Mouse (Mus musculus) adrenal gland, adult 18-20 months (tissue): ENCODE results near the gene Lmf2. TPM values are rescaled to one million over a fixed set of nuclear protein-coding genes. Genes with fewer than 3 reads are reported as not detected.

Experiments
- DNase-seq, 2 experiments: peaks; one replicate each; pipeline ENCODE4 v3.0.0; 2021 to 2022; ENCODE audit warnings: low spot score in 2 of 2
- microRNA-seq, 2 experiments: library from miRNA; unstranded; fragments of <30 nt; microRNA quantifications; one replicate each; pipeline ENCODE4 v1.2.0; 2021; ENCODE audit warnings: borderline number of aligned reads in 2 of 2
- total RNA-seq, 2 experiments: library from RNA; stranded (reverse); gene quantifications; 1 replicate in 1 of 2; 2 replicates in 1 of 2; pipeline ENCODE4 v1.2.3; 2021

The Lmf2 gene
- total RNA-seq, 2 experiments from 2014 or later, result 34.4 to 40.0 TPM

DNA sequence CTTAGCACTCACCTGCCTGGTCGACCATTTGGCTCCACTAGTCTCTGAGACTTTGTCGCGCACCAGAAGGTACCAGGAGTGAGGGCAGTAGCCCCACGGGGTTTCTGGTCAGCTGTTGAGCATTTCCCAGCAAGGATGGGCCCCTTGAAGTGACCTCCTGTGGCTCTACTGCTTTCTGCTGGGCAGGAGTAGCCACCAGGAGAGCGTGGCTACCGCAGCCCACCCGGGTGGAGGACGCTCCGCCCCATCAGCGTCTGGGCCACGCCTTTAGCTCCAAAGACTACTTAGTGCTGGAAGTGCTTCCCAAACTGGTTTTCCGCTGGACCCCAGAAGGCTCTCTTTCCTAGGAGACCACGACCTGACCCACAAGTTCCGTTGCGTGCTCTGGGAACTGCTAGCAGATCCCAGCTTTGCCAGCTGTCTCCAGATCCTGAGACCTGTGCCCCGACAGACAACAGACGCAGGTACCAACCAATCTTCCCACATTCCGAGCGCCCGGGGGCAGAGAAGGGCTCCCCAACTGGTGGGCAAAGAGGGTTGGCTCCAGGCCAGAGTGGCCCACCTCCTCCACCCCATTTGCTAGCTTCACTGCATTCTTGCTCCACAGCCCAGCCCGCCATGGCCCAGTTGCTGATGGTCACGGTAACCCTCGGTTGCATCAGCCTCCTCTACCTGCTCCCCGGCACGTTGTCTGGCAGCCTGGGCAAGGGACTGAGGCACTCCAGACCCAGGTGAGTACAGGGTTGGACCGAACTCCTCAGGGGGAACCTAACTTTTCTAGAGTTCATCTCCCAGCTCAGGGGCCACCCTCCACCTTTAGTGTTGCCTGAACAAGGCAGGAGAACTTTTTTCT, 32.6 kb downstream of the Lmf2 start, which contains the start of gene Adm2:
Gene Adm2 (plus strand): TSS at position 51 of the 853 bp plus-strand sequence.
- DNase-seq, result no peak

DNA sequence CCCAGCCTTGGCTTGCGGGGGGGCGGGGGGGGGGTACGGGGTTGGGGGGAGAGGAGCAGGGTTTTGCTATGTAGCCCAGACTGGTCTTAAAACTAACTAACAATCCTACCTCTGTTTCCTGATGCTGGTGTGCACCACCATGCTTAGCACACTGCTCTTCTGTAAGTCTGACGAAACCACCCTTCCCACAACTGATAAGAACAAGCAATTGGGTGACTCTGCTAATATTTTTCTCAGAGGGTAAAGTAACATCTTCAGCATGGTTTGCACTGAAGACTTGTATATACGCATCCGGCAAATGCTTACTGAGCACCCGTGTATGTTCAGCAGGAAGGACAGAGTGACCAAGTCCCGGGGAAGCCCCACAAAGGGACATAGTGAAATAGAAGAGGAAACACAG, 34.2 kb downstream of the Lmf2 start:
- DNase-seq, result no peak

DNA sequence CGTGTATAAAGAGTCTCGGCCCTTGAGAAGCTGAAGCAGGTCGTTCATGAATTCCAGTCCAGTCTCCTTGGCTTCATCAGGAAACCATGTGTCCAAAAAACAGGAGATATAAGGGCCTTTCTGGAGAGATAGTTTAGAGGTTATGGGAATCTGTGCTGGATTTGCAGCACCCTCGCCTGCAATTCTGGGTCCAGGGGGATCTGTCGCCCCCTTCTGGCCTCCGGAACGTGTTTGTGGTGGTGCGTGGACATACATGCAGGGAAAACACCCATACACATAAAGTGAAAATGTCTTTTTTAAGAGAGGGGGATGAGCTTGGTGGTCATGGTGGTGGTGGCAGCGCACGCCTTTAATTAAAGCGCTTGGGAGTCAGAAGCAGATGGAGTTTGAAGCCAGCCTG, 39.3 kb downstream of the Lmf2 start:
- DNase-seq, result no peak

DNA sequence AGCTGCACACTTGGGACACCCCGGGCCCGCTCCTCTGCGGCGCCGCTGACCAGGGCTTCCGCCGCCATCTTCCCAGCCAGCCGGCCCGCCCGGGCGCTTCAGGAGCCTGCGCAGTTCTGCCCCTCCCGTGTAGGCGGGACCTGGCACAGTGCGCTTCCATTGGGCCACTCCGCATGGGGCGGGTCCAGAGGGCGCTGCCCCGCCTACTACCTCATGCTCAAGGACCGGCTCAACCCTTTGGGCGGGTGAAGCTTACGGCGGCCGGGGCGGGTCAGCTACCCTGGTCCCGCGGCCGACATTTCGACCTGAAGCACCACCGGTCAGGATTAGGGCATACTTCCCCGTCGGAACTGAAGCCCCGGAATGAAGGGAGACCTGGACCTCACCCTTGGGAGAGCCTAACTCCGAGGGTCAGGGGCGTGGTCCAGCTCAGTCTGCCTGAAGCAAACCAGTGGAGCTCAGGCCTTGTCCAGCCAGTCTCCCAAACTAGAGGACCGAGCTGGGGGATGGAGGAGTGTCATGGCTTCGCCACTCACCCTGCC, 40.2 kb downstream of the Lmf2 start, which contains the start of gene Sbf1:
Gene Sbf1 (minus strand): TSS at position 122 of the 542 bp plus-strand sequence.
- DNase-seq, result peak; percentile 96

DNA sequence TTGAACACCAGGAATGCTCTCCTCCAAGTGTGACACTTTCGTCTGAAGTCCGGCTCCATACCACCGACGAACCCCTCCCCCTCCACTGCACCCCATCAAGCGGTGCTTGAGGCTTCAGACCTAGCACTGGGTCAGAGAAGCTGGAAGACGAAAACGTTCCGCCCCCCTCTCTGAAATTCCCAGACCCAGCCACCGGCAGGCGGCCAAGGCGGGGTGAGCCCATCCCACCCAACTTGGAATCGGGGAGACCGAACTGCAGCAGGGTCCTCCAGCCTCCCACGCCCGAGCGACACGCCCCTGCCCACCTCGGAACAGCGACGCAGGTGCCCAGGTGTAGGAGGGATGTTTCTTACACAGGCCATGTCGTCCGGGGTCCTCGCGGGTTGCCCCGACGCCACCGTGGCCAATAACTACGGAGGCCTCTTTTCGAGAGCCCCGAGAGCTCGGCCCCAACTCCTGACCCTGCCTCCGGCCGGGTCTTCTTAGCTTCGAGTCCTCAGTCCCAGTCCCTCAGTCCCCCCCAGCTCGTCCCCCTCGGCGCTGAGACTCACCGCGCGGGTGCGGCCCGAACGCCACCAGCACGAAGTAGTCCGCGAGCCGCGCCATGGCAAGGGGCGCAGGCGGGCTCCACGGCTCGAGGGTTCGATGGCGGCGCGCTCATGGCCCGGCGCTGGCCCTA, 40.8 kb downstream of the Lmf2 start:
- DNase-seq, result peak in 1 of 2 experiments; percentile 33

GRCm38 (mm10) chr15:89314107-89314506, 41.4 kb downstream of the Lmf2 start:
- no peak for DNase-seq

DNA sequence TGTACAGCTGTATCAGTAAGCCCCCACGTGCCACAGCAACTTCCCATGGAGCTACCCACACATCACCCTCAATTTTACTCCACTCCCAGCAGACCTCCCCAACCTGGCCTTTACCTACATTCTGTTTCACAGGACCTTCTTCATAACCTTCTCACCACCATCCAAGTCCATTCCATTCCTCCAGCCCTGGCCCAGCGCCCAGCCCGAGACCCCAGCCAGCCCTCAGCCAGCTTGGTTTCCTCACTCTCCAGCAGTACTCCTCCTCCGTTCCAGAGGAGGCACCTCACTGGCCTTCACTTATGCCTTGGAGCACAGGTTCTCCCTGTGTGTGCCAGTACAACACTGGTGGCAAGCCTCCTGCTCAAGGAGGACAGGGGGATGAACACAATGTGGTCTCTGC, 42.1 kb downstream of the Lmf2 start:
- no peak for DNase-seq

GRCm38 (mm10) chr15:89309962-89310498, 45.4 kb downstream of the Lmf2 start:
- DNase-seq, result no peak

DNA sequence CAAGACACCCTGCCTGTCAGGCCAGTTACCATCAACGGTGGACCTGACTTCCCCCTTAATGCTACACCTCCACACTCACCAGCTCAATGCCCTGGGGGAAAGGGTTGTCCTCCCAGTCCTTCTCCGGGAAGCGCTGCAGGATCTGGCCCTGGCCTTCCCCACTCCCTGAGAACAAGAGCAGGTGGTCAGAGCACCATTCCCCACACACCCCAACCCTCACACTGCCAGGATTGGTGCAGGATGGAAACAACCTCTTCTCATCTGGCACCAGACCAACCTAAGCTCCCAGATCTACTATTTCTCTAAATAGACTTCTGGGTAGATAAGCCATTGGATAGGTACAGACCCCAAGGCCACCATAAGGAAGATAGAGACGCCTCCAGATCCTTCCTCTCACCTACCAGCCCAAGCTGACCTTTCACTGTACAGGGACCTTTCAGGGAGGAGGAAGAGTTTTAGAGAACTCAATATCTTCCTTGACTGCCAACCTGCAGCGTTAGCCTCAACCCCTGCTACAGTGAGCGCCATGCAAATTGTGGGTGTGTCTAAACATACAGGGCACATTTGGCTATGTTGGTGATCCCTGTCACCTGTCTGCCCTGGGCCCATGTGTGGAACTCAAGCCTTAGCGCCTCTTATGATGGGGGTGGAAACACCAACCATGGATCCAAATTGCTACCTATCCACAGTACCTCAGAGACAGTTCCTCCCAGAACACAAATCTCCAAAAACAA, 46.9 kb downstream of the Lmf2 start:
- DNase-seq, result no peak

DNA sequence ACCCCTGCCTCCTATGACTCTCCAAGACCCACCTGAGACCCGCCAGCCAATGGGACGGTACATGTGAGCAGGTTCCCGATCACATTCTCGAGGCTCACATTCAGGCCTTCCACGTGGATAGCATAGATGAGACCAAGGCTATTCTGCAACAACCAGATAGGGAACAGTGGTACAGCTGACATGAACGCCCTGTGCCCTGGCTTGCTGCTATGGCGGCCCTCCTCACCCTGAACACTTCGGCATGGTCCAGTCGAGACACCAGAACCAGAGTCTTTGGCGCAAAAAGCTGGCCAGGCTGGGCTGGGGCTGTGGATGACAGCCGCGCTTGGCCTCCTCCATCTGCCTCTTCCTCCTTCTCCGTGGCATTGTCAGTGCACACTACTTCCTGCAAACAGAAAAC, 48.0 kb downstream of the Lmf2 start:
- no peak for DNase-seq

DNA sequence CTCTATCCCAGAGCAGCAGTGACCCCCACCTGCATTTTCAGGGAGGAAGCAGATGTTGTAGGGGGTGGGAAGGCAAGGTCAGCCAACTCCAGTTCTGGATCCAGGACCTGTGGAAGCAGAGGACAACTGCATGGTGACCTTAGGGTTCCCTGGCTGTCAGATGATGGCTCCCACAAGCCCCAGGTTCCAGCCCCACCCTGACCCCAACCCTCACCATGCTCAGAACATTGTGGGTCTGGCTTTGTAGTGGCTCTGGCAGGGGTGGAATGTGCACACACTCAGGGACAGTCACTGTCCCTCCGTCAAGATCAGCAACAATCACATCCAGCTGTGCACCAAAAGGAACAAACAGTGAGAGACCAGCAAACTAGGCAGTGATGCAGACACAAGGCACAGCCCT, 49.5 kb downstream of the Lmf2 start:
- no peak for DNase-seq

Small RNAs within 50 kb of the gene (microRNA-seq; reads per million reads assigned to microRNA genes)
- 0.95 to 1.8 reads per million in 2 experiments for gene Mir6959

Other genes with a start within 250 kb of the Lmf2 start
- gene Tubgcp6, start 232.5 kb downstream of the Lmf2 start, total RNA-seq, result 10 to 100 TPM; 10.8 to 13.0 TPM
- gene Hdac10, start 227.0 kb downstream of the Lmf2 start, total RNA-seq, result 10 to 100 TPM; 11.4 to 12.4 TPM
- gene Mapk12, start 215.0 kb downstream of the Lmf2 start, total RNA-seq, result 1 to 10 TPM; 8.4 to 9.6 TPM
- gene Mapk11, start 206.0 kb downstream of the Lmf2 start, total RNA-seq, result 1 to 10 TPM; 3.7 to 3.8 TPM
- 100 to 1,000 TPM in 1 of 2 experiments, 10 to 100 TPM in 1; 84.0 to 113 TPM for gene Plxnb2, start 174.9 kb downstream of the Lmf2 start, total RNA-seq
- 1 to 10 TPM; 5.2 to 5.4 TPM for gene Dennd6b, start 159.2 kb downstream of the Lmf2 start, total RNA-seq
- 10 to 100 TPM; 46.6 to 48.3 TPM for gene Ppp6r2, start 144.1 kb downstream of the Lmf2 start, total RNA-seq
- gene Sbf1, start 40.3 kb downstream of the Lmf2 start, total RNA-seq, result 10 to 100 TPM; 71.9 to 89.4 TPM
- not detected for gene Adm2, start 32.9 kb downstream of the Lmf2 start, total RNA-seq
- 1 to 10 TPM in 1 of 2 experiments, not detected in 1; 4.2 TPM for gene Miox, start 21.3 kb downstream of the Lmf2 start, total RNA-seq
- 10 to 100 TPM; 67.7 to 69.6 TPM for gene Ncaph2, start 60 bp upstream of the Lmf2 start, total RNA-seq
- gene Sco2, start 18.2 kb upstream of the Lmf2 start, total RNA-seq, result 10 to 100 TPM; 31.9 to 33.3 TPM
- under 1 TPM; 0.33 to 0.38 TPM for gene Tymp, start 21.4 kb upstream of the Lmf2 start, total RNA-seq
- under 1 TPM; 0.58 to 0.73 TPM for gene Odf3b, start 23.6 kb upstream of the Lmf2 start, total RNA-seq
- not detected for gene Klhdc7b, start 29.3 kb upstream of the Lmf2 start, total RNA-seq
- gene Syce3, start 54.8 kb upstream of the Lmf2 start, total RNA-seq, result not detected
- gene Cpt1b, start 70.2 kb upstream of the Lmf2 start, total RNA-seq, result 100 to 1,000 TPM; 115 to 251 TPM
- 1 to 10 TPM; 1.0 to 1.6 TPM for gene C730034F03Rik, start 73.9 kb upstream of the Lmf2 start, total RNA-seq
- 1 to 10 TPM; 1.5 to 2.7 TPM for gene Gm44502, start 74.0 kb upstream of the Lmf2 start, total RNA-seq
- 10 to 100 TPM; 60.5 to 88.0 TPM for gene Chkb, start 74.2 kb upstream of the Lmf2 start, total RNA-seq
- 10 to 100 TPM in 1 of 2 experiments, 1 to 10 TPM in 1; 8.1 to 10.9 TPM for gene Mapk8ip2, start 98.3 kb upstream of the Lmf2 start, total RNA-seq
- 10 to 100 TPM; 18.2 to 26.5 TPM for gene Arsa, start 121.8 kb upstream of the Lmf2 start, total RNA-seq
- gene Shank3, start 144.0 kb upstream of the Lmf2 start, total RNA-seq, result 10 to 100 TPM; 28.8 to 32.5 TPM
- not detected for gene Acr, start 212.7 kb upstream of the Lmf2 start, total RNA-seq
- gene Rabl2, start 236.3 kb upstream of the Lmf2 start, total RNA-seq, result 1 to 10 TPM; 9.2 to 9.9 TPM